Mouse (Mus musculus) heart, postnatal 0 days (tissue): ENCODE results near the gene Tmed3.

ENCODE experiments used
- CTCF ChIP-seq: IDR thresholded peaks from 2 replicates; pipeline ENCODE4 v1.5.1; 2016; ENCODE audit warnings: antibody characterized with exemption, control low read depth, low read depth
- EP300 ChIP-seq: IDR thresholded peaks from 2 replicates; pipeline ENCODE4 v1.6.1; 2016; ENCODE audit warnings: antibody characterized with exemption, low read depth

GRCm38 (mm10) chr9:89667306-89667942 is 37.4 kb downstream of the Tmed3 start:
- TF ChIP-seq CTCF (no peak), EP300 (no peak)
